Mouse (Mus musculus) v-Abl transformed pro-B cells (cell line): ENCODE results near the gene Avpi1.

Experiments used
- in situ Hi-C, 2 experiments: fragments of 400-800 bp; cut with MboI; formaldehyde crosslinking; loops; one replicate each; pipeline ENCODE4 v1.15.1; 2025; ENCODE audit not compliant: unreplicated experiment in 2 of 2

The Avpi1 gene

DNA sequence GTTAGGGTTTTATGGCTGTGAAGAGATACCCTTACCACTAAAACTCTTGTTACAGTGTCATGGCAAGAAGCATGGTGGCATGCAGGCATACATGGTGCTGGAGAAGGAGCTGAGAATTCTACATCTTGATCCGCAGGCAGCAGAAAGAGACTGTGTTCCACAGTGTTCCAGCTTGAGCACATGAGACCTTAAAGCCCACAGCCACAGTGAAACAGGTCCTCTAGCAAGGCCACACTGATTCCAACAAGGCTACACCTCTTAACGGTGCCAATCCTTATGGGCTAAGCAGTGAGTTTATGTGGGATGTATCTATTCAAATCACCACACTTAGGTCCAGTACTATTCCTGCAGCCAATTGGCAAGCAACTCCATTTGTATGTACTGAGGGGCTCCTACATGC lies 16.9 kb upstream of the Avpi1 start:
- in situ Hi-C loops, result no loop called here

DNA sequence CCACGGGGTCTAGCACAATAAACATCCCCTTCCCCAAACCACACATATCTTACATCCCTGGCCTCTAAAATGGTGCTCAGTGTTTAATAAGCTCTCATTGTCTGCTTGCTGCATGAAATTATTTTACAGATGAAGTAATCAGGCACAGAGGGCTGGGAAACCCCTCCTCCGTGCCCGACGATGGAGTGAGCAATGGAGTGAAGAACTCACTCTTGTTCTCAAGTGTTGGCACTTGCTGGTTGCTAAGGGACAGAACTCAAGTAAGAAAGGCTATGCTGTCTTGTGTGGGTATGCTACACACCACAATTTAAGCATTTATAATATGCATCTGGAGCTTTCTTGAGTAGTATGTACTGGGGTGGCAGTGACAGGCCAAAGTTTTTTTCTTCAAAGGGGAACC lies 16.4 kb upstream of the Avpi1 start:
- in situ Hi-C loops, result no loop called here

DNA sequence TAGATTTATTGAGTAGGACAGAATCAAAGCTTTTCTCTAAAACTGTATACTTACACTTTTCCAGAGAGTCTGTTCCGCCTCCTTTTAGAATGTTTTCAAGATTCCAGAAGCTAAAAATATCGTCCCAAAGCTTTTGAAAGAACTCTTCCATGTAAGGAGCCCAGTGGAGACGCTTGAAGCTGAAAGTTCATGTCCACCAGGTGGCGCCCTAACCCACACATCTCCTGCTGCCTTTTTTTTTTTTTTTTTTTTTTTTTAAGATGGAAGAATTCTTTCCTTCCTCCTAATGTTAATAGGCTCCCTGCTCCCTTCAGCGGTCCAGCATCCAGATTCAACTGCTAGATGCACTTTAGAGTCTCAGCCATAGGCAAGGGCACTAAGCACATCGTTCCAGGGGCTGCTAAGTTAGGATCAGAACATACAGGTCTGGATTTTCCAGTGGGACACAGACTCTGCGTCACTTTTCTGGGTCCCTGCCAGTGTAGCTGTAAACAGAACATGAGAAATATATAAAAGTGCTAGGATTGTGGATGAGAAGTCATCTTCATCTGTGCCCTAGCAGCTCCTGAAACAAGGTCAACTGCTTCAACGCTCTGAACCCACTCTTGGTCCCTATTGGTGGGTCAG lies 15.8 kb upstream of the Avpi1 start:
- in situ Hi-C loops, result no loop called here

DNA sequence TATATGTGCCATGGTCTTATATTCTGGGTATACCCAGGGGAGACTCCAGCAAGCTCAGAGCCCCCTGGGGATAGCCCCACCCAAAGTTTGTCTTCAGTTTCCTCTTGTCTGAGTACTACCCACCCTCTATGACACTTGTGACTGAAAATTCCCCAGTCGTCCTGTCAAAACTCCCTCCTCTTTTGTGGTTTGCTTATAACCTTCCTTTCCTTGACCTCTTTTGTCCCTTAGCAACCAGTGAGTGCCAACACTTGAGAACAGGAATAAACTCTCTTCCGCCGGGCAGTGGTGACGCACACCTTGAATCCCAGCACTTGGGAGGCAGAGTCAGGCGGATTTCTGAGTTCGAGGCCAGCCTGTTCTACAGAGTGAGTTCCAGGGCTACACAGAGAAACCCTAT lies 15.2 kb upstream of the Avpi1 start:
- in situ Hi-C loops, result no loop called here

DNA sequence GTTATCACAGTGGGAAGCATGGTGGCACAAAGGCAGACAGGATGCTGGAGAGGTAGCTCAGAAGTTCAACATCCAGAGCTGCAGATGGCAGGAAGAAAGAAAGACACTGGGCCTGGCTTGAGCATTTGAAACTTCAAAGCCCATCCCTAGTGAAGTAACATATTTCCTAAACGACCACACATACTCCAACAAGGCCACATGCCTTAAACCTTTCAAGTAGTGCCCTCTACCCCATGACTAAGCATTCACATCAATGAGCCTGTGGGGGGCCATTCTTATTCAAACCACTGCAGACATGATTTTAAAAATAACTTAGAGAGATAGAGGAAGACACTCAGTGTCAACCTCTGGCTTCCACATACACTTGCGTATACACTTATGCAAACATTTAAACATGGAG lies 13.9 kb upstream of the Avpi1 start:
- in situ Hi-C loops, result no loop called here

DNA sequence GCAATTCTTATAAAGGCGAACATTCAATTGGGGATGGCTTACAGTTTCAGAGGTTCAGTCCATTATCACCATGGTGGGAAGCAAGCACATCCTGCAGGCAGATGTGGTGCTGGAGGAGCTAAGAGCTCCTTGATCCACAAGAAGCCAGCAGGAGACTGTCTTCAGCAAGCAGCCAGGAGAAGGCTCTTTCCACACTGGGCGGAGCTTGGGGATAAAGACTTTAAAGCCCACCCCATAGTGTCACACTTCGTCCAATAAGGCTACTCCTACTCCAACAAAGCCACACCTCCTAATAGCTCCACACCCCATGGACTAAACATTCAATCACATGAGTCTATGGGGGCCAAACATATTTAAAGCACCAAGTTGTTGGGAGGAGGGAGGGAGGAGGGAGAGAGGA lies 13.1 kb upstream of the Avpi1 start:
- in situ Hi-C loops, result no loop called here

DNA sequence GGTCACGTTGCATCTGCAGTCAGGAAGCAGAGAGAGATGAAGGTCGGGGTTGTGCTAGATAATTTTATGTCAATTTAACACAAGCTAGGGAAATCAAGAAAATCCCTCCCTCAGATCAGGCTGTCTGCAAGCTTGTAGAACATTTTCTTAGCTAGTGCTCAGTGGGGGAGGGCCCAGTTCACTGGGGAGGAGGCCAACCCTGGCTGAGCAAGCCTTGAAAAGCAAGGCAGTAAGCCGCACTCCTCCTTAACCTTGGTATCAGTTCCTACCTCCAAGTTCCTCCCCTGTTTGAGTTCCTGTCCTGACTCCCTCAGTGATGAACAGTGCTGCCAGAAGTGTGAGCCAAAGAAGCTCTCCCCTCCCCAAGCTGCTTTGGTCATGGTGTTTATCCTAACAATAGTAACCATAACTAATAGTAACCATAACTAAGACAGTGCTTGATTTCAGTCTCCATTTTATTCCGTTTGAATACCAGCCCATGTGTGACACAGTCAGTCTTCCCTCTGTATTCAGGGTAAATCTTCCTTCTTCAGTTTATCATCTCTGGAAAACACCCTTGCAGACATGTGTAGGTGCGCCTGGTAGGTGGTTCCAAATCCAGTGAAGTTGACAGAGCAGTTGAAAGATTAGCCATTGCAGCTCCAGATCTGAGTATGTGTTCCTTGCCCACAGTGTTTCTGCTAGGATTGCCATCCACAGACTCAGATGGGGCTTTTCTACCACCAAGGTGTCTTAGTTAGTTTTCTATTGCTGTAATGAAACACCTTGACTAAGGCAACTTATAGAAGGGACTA lies 11.1 kb upstream of the Avpi1 start:
- in situ Hi-C loops, result no loop called here

DNA sequence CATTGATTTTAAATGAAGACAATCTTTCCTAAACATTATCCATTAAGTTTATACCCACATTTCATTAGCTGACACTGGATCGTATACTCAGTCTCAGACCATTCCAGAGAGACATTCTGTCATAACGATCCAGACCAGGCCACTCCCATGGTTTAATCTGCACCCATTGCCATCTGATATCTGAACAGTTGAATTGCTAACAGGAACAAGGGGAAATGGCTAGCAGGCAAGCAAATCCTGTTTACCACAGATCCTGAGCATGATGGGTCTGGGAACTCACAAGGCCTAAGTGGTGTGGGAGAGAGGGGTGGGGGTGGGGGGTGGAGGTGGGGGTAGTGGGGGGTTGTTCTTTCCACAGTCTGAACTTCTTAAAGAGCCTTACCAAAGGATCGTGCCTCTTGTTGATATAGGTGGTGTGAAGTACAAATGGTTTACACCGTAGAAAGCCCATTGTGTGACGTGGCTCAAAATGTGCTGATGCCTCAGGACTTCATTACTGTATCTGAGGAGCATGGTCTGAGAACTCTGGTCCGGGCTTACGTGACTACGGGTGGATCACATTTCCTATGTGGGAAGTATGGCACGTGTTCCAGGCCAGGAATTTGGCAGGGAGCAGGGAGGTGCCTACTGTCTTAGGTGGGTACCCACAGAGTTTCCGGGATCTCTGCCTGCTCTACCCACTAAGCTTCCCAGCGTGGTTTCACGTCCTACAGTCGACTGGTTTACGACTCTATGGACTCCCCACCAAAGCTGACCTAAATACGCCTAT lies 9.8 kb upstream of the Avpi1 start:
- in situ Hi-C loops, result no loop called here

DNA sequence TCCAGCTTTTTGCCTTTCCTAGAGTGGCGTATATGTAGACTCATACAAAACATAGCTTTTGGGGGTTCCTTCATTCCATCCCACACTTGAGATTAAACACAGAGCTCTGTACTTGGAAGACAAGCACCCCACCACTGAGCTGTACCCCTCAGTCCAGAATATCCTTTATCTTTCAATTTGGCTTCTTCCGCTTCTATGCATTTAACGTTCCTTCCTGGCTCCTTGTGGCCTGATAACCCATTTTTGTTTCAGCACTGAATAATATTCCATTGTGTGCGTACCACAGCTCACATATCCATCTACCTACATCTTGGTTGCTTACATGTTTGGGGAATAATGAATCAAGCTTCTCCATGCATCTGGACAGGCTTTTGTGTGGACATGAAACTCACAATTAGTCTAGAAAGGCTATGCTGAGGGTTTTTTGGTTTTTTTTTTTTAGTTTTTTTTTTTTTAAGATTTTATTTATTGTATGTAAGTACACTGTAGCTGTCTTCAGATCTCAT lies 8.4 kb upstream of the Avpi1 start:
- in situ Hi-C loops, result no loop called here

DNA sequence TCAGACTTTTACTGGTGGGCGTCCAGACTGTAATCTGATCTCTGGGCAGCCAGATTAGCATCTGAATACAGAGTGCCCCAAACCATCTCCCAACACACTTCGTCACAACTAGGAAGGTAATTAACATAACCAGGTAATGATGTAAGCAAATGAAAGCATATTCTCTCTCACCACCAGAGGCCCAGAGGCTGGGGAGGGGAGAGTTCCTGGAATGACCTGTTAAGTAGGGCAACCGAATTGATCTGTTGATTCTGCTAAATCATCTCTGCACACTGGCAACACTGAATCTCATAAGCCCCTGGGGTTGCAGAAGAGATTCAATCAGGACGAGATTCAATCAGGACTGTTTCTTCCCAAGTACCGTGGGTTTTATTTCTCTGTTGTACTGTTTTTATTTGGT lies 7.3 kb upstream of the Avpi1 start:
- in situ Hi-C loops, result no loop called here

DNA sequence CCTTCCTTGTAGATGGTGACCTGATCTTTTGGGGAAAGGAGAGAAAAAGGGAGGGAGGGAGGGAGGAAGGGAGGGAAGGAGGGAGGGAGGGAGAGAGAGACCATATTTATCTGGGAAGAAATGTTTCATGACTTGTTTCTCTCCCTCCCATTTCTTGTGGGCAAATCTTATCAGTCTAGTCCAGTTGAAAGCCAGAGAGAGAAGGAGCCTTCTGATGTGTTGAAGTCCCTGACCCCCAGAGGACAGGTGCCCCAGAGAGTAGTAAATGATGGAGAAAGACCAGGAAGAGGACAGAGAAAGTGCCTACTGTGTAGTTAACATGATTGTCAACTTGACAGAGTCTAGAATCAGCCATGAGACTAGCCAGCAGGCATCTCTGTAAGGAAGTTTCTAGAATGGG lies 6.2 kb upstream of the Avpi1 start:
- in situ Hi-C loops, result no loop called here

DNA sequence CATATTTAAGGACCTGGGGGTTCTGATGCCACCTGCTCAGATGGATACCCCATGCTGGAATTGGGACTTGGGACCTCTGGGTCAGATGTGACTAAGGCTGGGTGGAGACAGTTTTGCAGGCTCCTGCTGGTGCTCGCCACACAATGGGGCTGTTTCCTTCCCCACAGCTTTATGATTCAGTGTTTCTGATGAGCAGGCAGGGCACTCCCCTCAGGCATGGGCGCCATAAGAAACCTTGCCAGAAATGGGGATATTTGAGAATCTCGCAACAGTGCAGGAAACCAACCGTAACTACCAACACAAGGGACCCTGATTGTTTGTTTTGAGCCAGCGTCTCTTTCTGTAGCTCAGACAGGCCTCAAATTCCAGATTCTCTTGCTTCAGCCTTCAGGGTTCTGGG lies 2.2 kb upstream of the Avpi1 start:
- in situ Hi-C loops, result no loop called here

DNA sequence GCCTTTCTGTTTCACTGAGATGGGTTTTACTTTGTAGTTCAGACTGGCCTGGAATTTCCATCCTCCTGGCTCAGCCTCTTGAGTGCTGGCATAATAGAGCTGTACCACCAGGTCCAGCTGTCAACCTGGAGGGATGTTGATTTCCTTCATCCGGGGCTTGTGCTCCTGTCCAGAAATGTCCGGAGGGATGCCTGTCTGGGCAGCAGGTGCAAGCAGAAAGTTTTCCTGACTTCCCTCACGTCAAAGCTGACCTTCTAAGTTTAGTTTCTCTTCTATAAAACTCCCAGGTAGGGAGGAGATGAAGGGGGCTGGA lies 1.4 kb upstream of the Avpi1 start:
- in situ Hi-C loops, result no loop called here

DNA sequence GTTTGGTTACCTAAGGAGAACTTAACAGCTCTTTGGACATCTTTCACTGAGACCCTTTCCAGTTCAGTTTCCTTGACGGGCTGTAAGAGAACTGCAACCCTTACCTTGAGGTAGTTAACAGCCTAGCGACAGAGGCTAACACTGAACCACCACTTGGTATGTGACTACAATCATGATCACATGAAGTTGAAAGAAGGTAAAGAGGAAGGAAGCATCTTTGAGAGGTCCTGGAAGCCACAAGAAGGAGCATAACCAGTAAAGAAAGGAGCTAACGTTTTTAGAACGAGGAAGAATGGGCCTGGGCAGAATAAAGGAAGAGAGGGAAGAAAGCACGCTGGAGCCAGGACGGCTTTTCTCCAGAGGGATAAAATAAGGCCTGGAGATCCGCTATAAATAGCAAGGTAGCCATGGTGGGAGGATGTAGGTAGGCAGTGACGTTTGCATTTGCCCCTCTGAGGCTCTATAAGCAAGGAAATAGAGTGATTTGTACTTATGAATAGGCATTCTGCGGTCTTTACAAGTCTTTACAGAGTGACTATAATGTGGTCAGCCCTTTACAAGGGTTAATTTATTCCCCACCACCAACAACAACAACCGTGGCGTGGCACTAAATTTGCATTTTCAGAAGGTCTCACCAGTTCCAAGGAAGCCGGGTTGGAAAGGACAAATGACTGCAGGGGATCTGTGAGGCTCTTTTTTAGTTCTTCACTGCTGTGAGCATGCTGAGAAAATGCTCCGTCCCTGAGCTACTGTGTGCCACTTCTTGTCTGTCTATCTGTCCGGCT lies 842 bp upstream of the Avpi1 start:
- in situ Hi-C loops, result no loop called here

DNA sequence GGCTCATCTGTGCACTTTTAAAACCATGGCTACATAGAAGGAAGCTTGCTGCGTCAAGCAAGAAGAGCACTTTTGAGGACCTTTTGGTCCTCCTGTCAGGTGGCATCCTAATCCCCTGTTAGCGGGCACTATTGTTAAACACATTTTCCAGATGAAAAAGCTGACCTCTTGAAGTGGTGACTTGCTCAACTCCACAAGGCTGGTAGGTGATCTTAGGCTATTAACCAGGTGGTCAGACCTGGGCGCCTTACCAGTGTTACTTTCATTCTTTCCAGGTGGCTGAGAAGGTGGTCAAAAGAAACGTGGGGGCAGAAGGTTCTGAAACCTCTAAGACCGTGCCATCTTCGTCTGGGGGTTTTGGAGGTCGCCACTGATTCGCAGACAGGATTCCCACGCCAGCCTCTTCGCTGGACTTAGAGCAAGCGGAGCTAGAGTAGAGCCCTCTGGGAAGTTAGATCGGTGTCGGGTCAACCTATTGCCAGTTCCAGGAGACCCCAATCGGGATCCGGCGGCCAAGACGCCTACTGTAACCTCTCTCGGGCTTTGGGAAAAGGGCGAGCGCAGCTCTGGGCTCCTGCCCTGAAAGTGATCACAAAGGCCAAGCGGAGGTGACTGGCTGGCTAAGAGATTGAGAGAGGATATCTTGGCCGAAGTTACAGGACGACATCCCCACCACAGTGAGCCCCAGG lies 663 bp downstream of the Avpi1 start:
- in situ Hi-C loops, result no loop called here

DNA sequence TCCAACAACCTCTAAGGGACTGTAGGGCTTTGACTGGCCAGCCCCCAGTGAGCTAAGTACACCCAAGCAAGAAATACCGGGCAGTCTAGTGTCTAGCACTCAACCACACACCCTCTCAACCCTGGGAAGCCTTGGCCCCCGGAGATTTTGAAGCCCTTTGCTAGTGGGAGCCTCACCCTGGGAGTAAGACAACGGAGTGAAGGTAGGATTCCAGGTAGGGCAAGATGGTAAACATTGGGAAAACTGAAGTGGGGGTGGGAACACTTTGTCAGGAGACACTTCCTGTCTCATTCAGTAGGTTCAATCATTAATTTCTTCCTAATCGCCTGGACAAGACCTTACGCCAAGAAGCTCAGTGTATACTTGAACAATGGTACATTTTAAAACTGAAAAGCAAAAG lies 1.8 kb downstream of the Avpi1 start:
- in situ Hi-C loops, result no loop called here

DNA sequence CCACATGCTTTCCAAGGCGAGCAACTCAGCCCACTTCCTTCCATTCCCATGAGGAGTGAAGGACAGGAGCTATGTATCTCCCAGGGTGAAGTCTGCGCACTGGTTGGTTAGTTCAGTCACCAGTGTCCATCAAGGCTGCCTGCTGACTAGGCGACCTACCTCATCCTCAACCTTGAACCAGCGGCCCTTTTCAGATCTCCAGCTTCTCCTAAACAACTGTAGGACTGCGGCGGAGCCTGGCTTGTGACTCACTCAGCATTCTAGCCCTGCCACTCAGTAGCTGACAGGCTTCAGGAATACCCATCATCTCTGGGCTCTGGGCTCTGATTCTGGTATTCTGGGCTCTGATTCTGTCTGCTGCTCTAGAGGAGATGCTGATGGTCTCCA lies 2.6 kb downstream of the Avpi1 start:
- in situ Hi-C loops, result no loop called here

DNA sequence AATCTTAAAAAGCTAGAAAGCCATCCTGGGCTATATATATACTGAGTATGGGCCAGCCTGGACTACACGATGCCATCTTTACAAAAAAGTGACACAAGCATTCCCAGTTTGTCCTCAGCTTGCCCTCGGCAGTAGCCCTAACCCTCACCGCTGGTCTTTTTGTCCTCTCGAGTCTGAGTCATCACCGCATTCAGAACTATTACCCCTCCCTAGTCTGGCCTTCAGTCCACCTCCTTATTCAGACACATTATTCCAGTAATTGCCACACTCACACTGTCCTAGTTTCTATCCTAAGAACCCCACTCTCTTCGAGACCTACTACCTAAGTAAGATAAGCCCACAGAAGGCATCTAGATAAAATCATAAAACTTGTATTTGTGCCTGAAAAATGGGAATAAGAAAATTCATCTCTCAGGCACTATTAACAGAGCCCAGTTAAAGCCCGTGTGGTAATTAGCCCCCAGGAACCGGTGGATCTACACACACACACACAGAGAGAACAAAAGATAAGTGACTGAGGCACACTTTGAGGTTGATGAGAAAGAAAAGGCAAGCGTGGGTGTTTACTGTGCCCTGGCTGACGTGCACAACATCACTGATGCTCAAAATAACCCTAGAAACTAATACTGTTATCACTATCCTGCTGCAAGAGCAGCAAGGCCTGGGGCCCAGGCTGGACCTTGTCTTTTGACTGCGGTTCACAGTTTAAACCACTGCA lies 3.2 kb downstream of the Avpi1 start:
- in situ Hi-C loops, result no loop called here

DNA sequence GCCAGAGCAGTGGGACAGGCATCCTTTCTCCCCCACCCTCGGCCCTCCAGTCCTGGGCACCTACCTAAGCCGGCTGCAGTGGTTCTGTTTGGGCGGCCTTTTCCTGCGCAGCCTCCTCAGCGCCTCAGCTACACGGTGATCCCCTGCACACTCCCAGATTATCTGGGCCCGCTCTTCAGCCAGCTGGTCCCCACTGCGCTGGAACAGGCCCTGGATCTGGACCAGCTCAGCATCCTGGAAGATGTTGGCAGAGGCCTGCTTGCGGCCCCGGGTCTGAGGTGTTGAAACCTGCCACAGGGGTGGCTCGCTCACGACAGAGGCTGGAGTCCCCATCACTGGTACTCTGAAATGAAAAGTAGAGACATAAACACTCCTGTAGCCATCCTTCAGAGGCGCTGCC lies 4.2 kb downstream of the Avpi1 start:
- in situ Hi-C loops, result no loop called here

DNA sequence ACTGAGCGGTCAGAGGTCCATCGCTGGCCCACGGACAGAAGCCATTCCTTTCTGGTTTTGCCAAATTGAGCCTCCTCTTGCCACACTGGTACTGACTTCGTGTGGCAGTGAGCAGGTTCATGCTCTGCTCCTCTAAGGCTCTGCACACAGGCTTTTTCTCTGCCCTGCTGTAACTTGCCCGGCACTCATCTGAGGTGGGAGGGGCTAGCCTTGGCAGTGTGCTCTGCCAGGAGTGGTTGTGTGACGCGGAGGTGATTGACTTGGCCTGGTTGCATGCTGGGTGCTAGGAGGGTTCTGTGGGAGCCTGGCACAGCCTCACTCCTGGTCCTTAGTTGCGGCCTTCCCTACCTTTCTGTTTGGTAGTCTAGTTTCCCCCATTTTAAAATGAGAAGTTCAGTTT lies 8.4 kb downstream of the Avpi1 start:
- in situ Hi-C loops, result no loop called here
